Mouse (Mus musculus) CD8-positive naive resting alpha-beta T cell, adult 57 days (primary cell): ENCODE measurements around the gene Zfp398. TPM values are rescaled to one million over a fixed set of nuclear protein-coding genes. Genes with fewer than 3 reads are reported as not detected.

ENCODE experiments used
- total RNA-seq: library from RNA; stranded (reverse); gene quantifications from one replicate; pipeline ENCODE4 v1.2.4, GENCODE M21; 2023

The Zfp398 gene
- total RNA-seq: 31.9 TPM

GRCm38 (mm10) chr6:47835482-47835983, at the start of gene Zfp398:
Gene Zfp398 (plus strand): TSS chr6:47835661.

DNA sequence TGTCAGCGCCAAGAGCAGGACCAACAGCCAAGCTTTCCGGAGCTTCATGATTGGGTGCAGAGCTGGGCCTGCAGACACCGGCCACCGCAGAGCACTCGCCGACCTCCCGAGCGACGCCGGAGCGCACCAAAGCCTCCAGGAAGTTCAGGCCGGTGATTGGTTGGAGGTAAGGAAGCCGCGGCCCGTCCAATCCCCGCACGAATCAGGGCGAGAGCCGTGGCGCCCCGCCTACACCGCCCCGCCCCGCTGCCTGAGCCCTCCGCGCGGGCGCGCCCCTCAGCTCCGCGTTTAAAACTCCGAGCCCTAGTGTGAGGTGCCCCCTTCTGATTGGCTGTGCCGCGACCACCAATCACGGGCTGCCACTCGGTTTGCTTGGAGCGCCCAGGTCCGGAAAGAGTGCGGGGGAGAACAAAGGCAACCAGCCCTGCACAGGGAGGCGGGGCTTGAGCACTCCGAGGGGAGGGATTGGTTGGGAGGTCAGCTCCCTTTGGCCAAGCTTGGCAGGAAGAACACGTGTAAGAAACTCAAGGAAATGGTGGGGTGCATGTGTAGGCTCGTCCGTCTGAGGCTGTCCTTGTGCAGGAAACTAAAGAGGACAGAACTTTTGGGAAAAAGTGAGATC, 22.1 kb upstream of the Zfp398 start, which contains the start of gene Pdia4:
Gene Pdia4, minus strand, starts transcription at position 174 of the 622 bp plus-strand sequence.

GRCm38 (mm10) chr6:47830104-47831078, 5.1 kb upstream of the Zfp398 start, which contains the start of gene Zfp786:
Gene Zfp786 (minus strand): TSS chr6:47830867.

GRCm38 (mm10) chr6:47877058-47877457, 41.6 kb downstream of the Zfp398 start, which contains the start of gene Zfp282:
Gene Zfp282 (plus strand): TSS chr6:47877204.

DNA sequence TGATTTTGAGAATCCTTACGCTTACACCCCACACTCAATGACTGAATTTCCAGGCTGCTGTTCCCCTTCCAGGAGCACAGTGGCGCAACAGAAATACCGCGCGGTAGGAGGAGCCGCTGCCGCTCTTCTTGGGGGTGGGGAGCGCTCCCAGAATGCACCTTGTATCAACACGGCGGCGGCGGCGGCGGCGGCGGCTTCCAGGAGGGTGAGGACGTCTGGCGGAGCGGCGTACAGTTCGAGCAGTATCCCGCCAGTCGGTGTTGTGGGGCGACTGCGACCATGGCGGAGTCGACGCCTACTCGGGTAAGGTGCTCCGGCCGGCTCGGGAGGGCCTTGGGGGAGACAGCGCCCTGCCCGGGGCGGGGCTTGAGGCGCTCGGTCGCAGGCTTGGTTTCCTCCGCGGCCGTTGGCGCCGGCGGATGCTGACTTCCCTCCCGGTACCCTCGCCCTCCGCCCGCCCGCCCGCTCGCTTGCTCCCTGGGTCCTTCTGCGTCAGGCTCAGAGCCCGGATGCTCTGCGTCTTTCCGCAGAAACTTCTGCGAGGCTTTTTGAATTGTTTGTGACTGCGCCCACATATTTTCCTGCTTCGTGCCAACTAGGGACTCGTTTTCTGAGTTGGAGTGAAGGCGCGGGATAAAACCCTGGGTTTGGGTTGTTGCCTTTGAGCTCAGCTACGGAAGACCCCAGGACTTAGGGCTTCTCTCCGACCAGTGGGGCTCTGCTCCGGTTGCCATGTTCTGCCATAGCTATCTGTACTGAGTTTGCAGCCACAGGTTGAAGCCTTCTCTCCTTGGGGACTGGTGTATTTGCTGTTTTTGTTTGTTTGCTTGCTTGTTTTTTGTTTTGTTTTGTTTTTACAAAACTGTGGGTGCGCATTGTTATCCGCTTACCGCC, 85.2 kb downstream of the Zfp398 start, which contains the start of gene Zfp212:
Gene Zfp212, plus strand, starts transcription at position 30 of the 894 bp plus-strand sequence.

Other genes starting within 250 kb of the Zfp398 start
- gene Ezh2, start 240.3 kb upstream of the Zfp398 start, total RNA-seq: 16.8 TPM
- gene Pdia4, start 22.2 kb upstream of the Zfp398 start, total RNA-seq: 73.9 TPM
- gene Zfp786, start 4.8 kb upstream of the Zfp398 start, total RNA-seq: 0.15 TPM
- gene Zfp282, start 41.5 kb downstream of the Zfp398 start, total RNA-seq: 13.1 TPM
- gene Zfp212, start 84.8 kb downstream of the Zfp398 start, total RNA-seq: 47.2 TPM
- gene Zfp956, start 117.7 kb downstream of the Zfp398 start, total RNA-seq: 27.6 TPM
- 59.7 TPM for gene Zfp777, start 213.2 kb downstream of the Zfp398 start, total RNA-seq